In the genomic region with DNA sequence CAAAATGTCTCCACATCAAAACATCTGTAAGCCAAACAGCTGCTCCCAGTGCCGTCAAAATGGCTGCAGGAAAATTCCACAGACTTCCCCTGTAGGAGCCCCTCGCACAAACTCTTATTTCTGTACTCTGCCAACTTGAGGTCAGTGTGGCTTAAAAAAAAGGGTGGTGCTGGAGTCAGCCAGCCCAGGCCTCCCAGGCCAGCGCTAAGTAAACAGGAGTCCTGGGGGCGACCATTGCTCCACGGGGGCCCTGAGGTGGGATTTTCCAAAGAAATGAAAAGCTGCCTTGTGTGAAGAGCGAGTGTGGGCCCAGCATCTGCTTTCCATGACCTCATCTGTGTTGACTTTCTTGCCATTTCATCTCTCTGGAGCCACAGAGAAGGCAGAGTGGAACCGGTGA, we compare ENCODE assay signal across 24 mouse cellular contexts. TPM values are rescaled to one million over a fixed set of nuclear protein-coding genes. Genes with fewer than 3 reads are reported as not detected.
DNase-seq lines count a peak whose midpoint lies in the region; ATAC-seq and TF ChIP-seq lines count a peak whose summit lies in the region.
"Had no signal": no experiment of that assay in that cellular context is flagged by ENCODE, and none has a peak within 500 bp of the region (broad histone marks: within the 10 kb centered on the region; RNA-seq: fewer than 3 reads in every experiment).

No protein-coding gene starts in this region.

- H3K27ac ChIP-seq in hindbrain, embryonic 10.5 days, result no peak overlapping the region; the same call in 1 of the 2 replicates
- no peak overlapping the region for H3K27ac ChIP-seq in hindbrain, embryonic 13.5 days
- H3K27ac ChIP-seq in midbrain, embryonic 10.5 days (replicated peaks), result peak overlapping the region; percentile 52; the same call in 1 of the 2 replicates
- no peak overlapping the region for H3K27ac ChIP-seq in midbrain, embryonic 14.5 days (replicated peaks; ENCODE audit: low read depth, low read length)
- H3K27ac ChIP-seq in limb, embryonic 14.5 days (replicated peaks; ENCODE audit: low read depth, low read length), result peak overlapping the region; percentile 59
- H3K27ac ChIP-seq: gastrocnemius, adult 2 months; hindbrain, postnatal 0 days; kidney, postnatal 0 days; left cerebral cortex, adult 2 months; liver, embryonic 13.5 days; midbrain, embryonic 12.5 days; neural tube, embryonic 12.5 days had no signal

- TF ChIP-seq POLR2A in limb, embryonic 14.5 days (IDR thresholded peaks at IDR 0.05; ENCODE audit: borderline replicate concordance, extremely low read depth, insufficient read depth, insufficient read length), result no peak

- 49% methylated on average over 7 of the region's 7 CpGs for WGBS in hindbrain, embryonic 10.5 days
- 55% methylated on average over 7 of the region's 7 CpGs for WGBS in hindbrain, embryonic 13.5 days
- 55% methylated on average over 7 of the region's 7 CpGs for WGBS in midbrain, embryonic 10.5 days
- whole genome bisulfite sequencing in midbrain, embryonic 14.5 days, result 63% methylated on average over 7 of the region's 7 CpGs
- 29% methylated on average over 7 of the region's 7 CpGs for WGBS in limb, embryonic 14.5 days

- no peaks in the 10 kb centered on the region for H3K9me3 ChIP-seq in hindbrain, embryonic 10.5 days
- H3K9me3 ChIP-seq in hindbrain, embryonic 13.5 days, result no peaks in the 10 kb centered on the region
- no peaks in the 10 kb centered on the region for H3K9me3 ChIP-seq in midbrain, embryonic 10.5 days (replicated peaks)
- H3K9me3 ChIP-seq in midbrain, embryonic 14.5 days (ENCODE audit: control insufficient read depth, low read length), result no peaks in the 10 kb centered on the region
- H3K9me3 ChIP-seq in limb, embryonic 14.5 days (ENCODE audit: control insufficient read depth, low read length), result no peaks in the 10 kb centered on the region
- H3K9me3 ChIP-seq: liver, embryonic 13.5 days; midbrain, embryonic 12.5 days; neural tube, embryonic 12.5 days had no signal

- H3K9ac ChIP-seq in hindbrain, embryonic 13.5 days, result no peak overlapping the region
- no peak overlapping the region for H3K9ac ChIP-seq in midbrain, embryonic 14.5 days (replicated peaks; ENCODE audit: low read length)
- H3K9ac ChIP-seq in limb, embryonic 14.5 days (ENCODE audit: low read depth, low read length, severe bottlenecking), result no peak overlapping the region
- H3K9ac ChIP-seq: liver, embryonic 13.5 days; midbrain, embryonic 12.5 days; neural tube, embryonic 12.5 days had no signal

- peaks cover 7% of the 10 kb centered on the region; the same call in 1 of the 2 replicates for H3K4me1 ChIP-seq in hindbrain, embryonic 10.5 days (replicated peaks)
- H3K4me1 ChIP-seq in hindbrain, embryonic 13.5 days (replicated peaks), result no peaks in the 10 kb centered on the region
- H3K4me1 ChIP-seq in midbrain, embryonic 10.5 days, result peaks cover 6% of the 10 kb centered on the region
- no peaks in the 10 kb centered on the region for H3K4me1 ChIP-seq in midbrain, embryonic 14.5 days (ENCODE audit: control insufficient read depth, insufficient read depth, low read length)
- no peaks in the 10 kb centered on the region for H3K4me1 ChIP-seq in limb, embryonic 14.5 days (ENCODE audit: control insufficient read depth, insufficient read depth, low read length)
- H3K4me1 ChIP-seq: liver, embryonic 13.5 days; midbrain, embryonic 12.5 days had no signal

- no peak overlapping the region for H3K4me2 ChIP-seq in hindbrain, embryonic 13.5 days
- no peak overlapping the region for H3K4me2 ChIP-seq in midbrain, embryonic 14.5 days (ENCODE audit: low read length)
- H3K4me2 ChIP-seq in limb, embryonic 14.5 days (replicated peaks; ENCODE audit: low read depth, low read length, severe bottlenecking), result no peak overlapping the region
- H3K4me2 ChIP-seq: heart, embryonic 11.5 days; liver, embryonic 13.5 days; midbrain, embryonic 12.5 days; neural tube, embryonic 12.5 days had no signal

- H3K36me3 ChIP-seq in hindbrain, embryonic 10.5 days, result no peaks in the 10 kb centered on the region
- H3K36me3 ChIP-seq in hindbrain, embryonic 13.5 days, result no peaks in the 10 kb centered on the region
- no peaks in the 10 kb centered on the region for H3K36me3 ChIP-seq in midbrain, embryonic 10.5 days
- no peaks in the 10 kb centered on the region for H3K36me3 ChIP-seq in midbrain, embryonic 14.5 days (ENCODE audit: control insufficient read depth, insufficient read depth, low read length)
- no peaks in the 10 kb centered on the region for H3K36me3 ChIP-seq in limb, embryonic 14.5 days (ENCODE audit: control insufficient read depth, insufficient read depth, low read length)
- H3K36me3 ChIP-seq: liver, embryonic 13.5 days; midbrain, embryonic 12.5 days; neural tube, embryonic 12.5 days had no signal

- DNase-seq in hindbrain, embryonic 10.5 days (ENCODE audit: low spot score), result peak; percentile 34
- no peak for DNase-seq in midbrain, embryonic 10.5 days (ENCODE audit: low spot score)
- DNase-seq in midbrain, embryonic 14.5 days, result no peak
- DNase-seq in limb, embryonic 14.5 days (ENCODE audit: low spot score), result peak; percentile 75
- DNase-seq in yolk sac, embryonic 10.5 days (ENCODE audit: low spot score), result no peak
- no peak for DNase-seq in ovary, postnatal 10 days (ENCODE audit: low spot score)
- DNase-seq: adrenal gland, postnatal 14 days; cerebellum, adult 2 months; gastrocnemius, adult 2 months; kidney, adult 18-20 months; liver, embryonic 13.5 days; lung, postnatal 10 days; retina, postnatal 1 day; right cerebral cortex, postnatal 25 days; thymus, adult 2 months had no signal

- H3K4me3 ChIP-seq in hindbrain, embryonic 10.5 days, result no peak overlapping the region
- H3K4me3 ChIP-seq in hindbrain, embryonic 13.5 days, result no peak overlapping the region
- no peak overlapping the region for H3K4me3 ChIP-seq in midbrain, embryonic 10.5 days
- H3K4me3 ChIP-seq in midbrain, embryonic 14.5 days (replicated peaks; ENCODE audit: low read depth, low read length), result no peak overlapping the region
- no peak overlapping the region for H3K4me3 ChIP-seq in limb, embryonic 14.5 days (replicated peaks; ENCODE audit: low read length)
- H3K4me3 ChIP-seq: gastrocnemius, adult 2 months; left cerebral cortex, adult 2 months; liver, embryonic 13.5 days; midbrain, embryonic 12.5 days; neural tube, embryonic 12.5 days had no signal

- no peak for ATAC-seq in hindbrain, embryonic 13.5 days (ENCODE audit: low FRiP score)
- no peak for ATAC-seq in midbrain, embryonic 14.5 days (ENCODE audit: low FRiP score, low TSS enrichment)
- peak; percentile 89 for ATAC-seq in limb, embryonic 14.5 days (ENCODE audit: low FRiP score, low read depth)
- ATAC-seq: CD4-positive, CD25-positive, alpha-beta regulatory T cell, adult 4 months; forebrain, embryonic 14.5 days; hindbrain, postnatal 0 days had no signal

- H3K27me3 ChIP-seq in hindbrain, embryonic 10.5 days (ENCODE audit: insufficient read depth, poor library complexity, severe bottlenecking), result peaks cover 5% of the 10 kb centered on the region; the same call in 1 of the 2 replicates
- 0 out of 2 replicates have a peak, but pooled peaks cover 5% of the 10 kb centered on the region for H3K27me3 ChIP-seq in hindbrain, embryonic 13.5 days
- H3K27me3 ChIP-seq in midbrain, embryonic 10.5 days (ENCODE audit: low read depth, poor library complexity, severe bottlenecking), result peaks cover 5% of the 10 kb centered on the region; the same call in 1 of the 2 replicates
- H3K27me3 ChIP-seq in midbrain, embryonic 14.5 days (ENCODE audit: control insufficient read depth, insufficient read depth, low read length), result no peaks in the 10 kb centered on the region
- H3K27me3 ChIP-seq in limb, embryonic 14.5 days (ENCODE audit: control insufficient read depth, insufficient read depth, low read length), result no peaks in the 10 kb centered on the region
- H3K27me3 ChIP-seq: liver, embryonic 13.5 days; neural tube, embryonic 12.5 days had no signal

RNA-seq across cellular contexts. Expression of a gene that starts 35.0 kb away (rescaled TPM):
- 67.6 and 70.1 TPM in 2 replicates for polyA plus RNA-seq in hindbrain, embryonic 10.5 days (2016; fragmentation: Nextera tagmentation; extraction: Ambion mirVana)
- 64.7 and 67.3 TPM in 2 replicates for polyA plus RNA-seq in hindbrain, embryonic 13.5 days (2015; fragmentation: Nextera tagmentation; extraction: Ambion mirVana)
- polyA plus RNA-seq in midbrain, embryonic 10.5 days (2016; fragmentation: Nextera tagmentation; extraction: Ambion mirVana), result 60.3 and 71.1 TPM in 2 replicates
- polyA plus RNA-seq in midbrain, embryonic 14.5 days (2014; fragmentation: Nextera tagmentation; extraction: Ambion mirVana), result 61.0 and 77.7 TPM in 2 replicates
- 58.9 and 67.7 TPM in 2 replicates for polyA plus RNA-seq in limb, embryonic 14.5 days (2012; rRNA removed)
- polyA plus RNA-seq in limb, embryonic 14.5 days (2014; fragmentation: Nextera tagmentation; extraction: Ambion mirVana), result 52.7 and 66.6 TPM in 2 replicates
- polyA plus RNA-seq: CD4-positive, CD25-positive, alpha-beta regulatory T cell, adult 4 months had no signal

RNA-seq across cellular contexts. Expression of a gene that starts 55.1 kb away (rescaled TPM):
- polyA plus RNA-seq in hindbrain, embryonic 10.5 days (2016; fragmentation: Nextera tagmentation; extraction: Ambion mirVana), result 45.2 and 55.2 TPM in 2 replicates
- 43.0 and 44.3 TPM in 2 replicates for polyA plus RNA-seq in hindbrain, embryonic 13.5 days (2015; fragmentation: Nextera tagmentation; extraction: Ambion mirVana)
- polyA plus RNA-seq in midbrain, embryonic 10.5 days (2016; fragmentation: Nextera tagmentation; extraction: Ambion mirVana), result 54.1 and 65.9 TPM in 2 replicates
- 32.7 and 44.4 TPM in 2 replicates for polyA plus RNA-seq in midbrain, embryonic 14.5 days (2014; fragmentation: Nextera tagmentation; extraction: Ambion mirVana)
- polyA plus RNA-seq in limb, embryonic 14.5 days (2012; rRNA removed), result 15.2 and 28.1 TPM in 2 replicates
- polyA plus RNA-seq in limb, embryonic 14.5 days (2014; fragmentation: Nextera tagmentation; extraction: Ambion mirVana), result 44.1 and 45.3 TPM in 2 replicates

RNA-seq across cellular contexts. Expression of a gene that starts 55.4 kb away (rescaled TPM):
- 163 and 191 TPM in 2 replicates for polyA plus RNA-seq in hindbrain, embryonic 10.5 days (2016; fragmentation: Nextera tagmentation; extraction: Ambion mirVana)
- 194 and 200 TPM in 2 replicates for polyA plus RNA-seq in hindbrain, embryonic 13.5 days (2015; fragmentation: Nextera tagmentation; extraction: Ambion mirVana)
- 172 and 188 TPM in 2 replicates for polyA plus RNA-seq in midbrain, embryonic 10.5 days (2016; fragmentation: Nextera tagmentation; extraction: Ambion mirVana)
- polyA plus RNA-seq in midbrain, embryonic 14.5 days (2014; fragmentation: Nextera tagmentation; extraction: Ambion mirVana), result 151 and 180 TPM in 2 replicates
- 88.7 and 191 TPM in 2 replicates for polyA plus RNA-seq in limb, embryonic 14.5 days (2012; rRNA removed)
- 169 and 177 TPM in 2 replicates for polyA plus RNA-seq in limb, embryonic 14.5 days (2014; fragmentation: Nextera tagmentation; extraction: Ambion mirVana)

Comparison
In these comparisons a context has a peak if more than half of its experiments do, and no peak if none do; other contexts are left out.
1. H3K27ac ChIP-seq: peak in midbrain, embryonic 10.5 days (single experiment) and limb, embryonic 14.5 days (single experiment); none in hindbrain, embryonic 10.5 days (single experiment), hindbrain, embryonic 13.5 days (single experiment) and midbrain, embryonic 14.5 days (single experiment).
2. DNase-seq: peak in hindbrain, embryonic 10.5 days (single experiment) and limb, embryonic 14.5 days (single experiment); none in midbrain, embryonic 10.5 days (single experiment), midbrain, embryonic 14.5 days (single experiment), yolk sac, embryonic 10.5 days (single experiment) and ovary, postnatal 10 days (single experiment).